Mouse (Mus musculus) hindbrain, embryonic 12.5 days (tissue): Measurements from ENCODE around the gene 2010005H15Rik. TPM values are rescaled to one million over a fixed set of nuclear protein-coding genes. Genes with fewer than 3 reads are reported as not detected.
A peak's percentile ranks its signal among the peaks of the same experiment; 100 is the strongest.
"Not testable (repeated sequence)": the region's sequence is repeated elsewhere in the genome, so short reads cannot be mapped to it uniquely, and the experiment has no call there.

Source experiments
- ATAC-seq: fragments of 200-750 bp; cut with Nextera tagmentation; 2 replicates; pipeline ENCODE4 v1.8.0; 2017; ENCODE audit warnings: moderate TSS enrichment; ENCODE audit not compliant: low FRiP score
- H3K27ac ChIP-seq: fragments of 300-500 bp; sonication (generic); 2 replicates; pipeline ENCODE4 v1.5.1; 2016; ENCODE audit warnings: mild to moderate bottlenecking
- H3K27me3 ChIP-seq: fragments of 300-500 bp; sonication (generic); 2 replicates; pipeline ENCODE4 v1.6.1; 2016; ENCODE audit warnings: mild to moderate bottlenecking
- H3K36me3 ChIP-seq: fragments of 300-500 bp; sonication (generic); 2 replicates; pipeline ENCODE4 v1.6.1; 2016; ENCODE audit warnings: mild to moderate bottlenecking
- H3K4me1 ChIP-seq: fragments of 300-500 bp; sonication (generic); 2 replicates; pipeline ENCODE4 v1.6.1; 2016
- H3K4me2 ChIP-seq: fragments of 300-500 bp; sonication (generic); replicated peaks from 2 replicates; pipeline ENCODE4 v1.6.1; 2016; ENCODE audit warnings: mild to moderate bottlenecking
- H3K4me3 ChIP-seq: fragments of 300-500 bp; sonication (generic); 2 replicates; pipeline ENCODE4 v1.5.1; 2016; ENCODE audit warnings: mild to moderate bottlenecking
- H3K9ac ChIP-seq: fragments of 300-500 bp; sonication (generic); 2 replicates; pipeline ENCODE4 v1.6.1; 2016; ENCODE audit warnings: mild to moderate bottlenecking, moderate library complexity
- H3K9me3 ChIP-seq: fragments of 300-500 bp; sonication (generic); replicated peaks from 2 replicates; pipeline ENCODE4 v1.6.1; 2016; ENCODE audit warnings: mild to moderate bottlenecking
- WGBS: fragments of 180-500 bp; shearing (Covaris S2); methylation state at CpG from one replicate; pipeline ENCODE4 v1.1.7; 2016; 5-methylcytosine and 5-hydroxymethylcytosine counted together
- polyA plus RNA-seq: library from polyadenylated mRNA; unstranded; fragments of >200 nt; fragmentation: Nextera tagmentation; extraction: Ambion mirVana; gene quantifications from 2 replicates; pipeline ENCODE4 v1.2.1, GENCODE M21; 2016

2010005H15Rik gene
- polyA plus RNA-seq = not detected in 2 replicates

DNA sequence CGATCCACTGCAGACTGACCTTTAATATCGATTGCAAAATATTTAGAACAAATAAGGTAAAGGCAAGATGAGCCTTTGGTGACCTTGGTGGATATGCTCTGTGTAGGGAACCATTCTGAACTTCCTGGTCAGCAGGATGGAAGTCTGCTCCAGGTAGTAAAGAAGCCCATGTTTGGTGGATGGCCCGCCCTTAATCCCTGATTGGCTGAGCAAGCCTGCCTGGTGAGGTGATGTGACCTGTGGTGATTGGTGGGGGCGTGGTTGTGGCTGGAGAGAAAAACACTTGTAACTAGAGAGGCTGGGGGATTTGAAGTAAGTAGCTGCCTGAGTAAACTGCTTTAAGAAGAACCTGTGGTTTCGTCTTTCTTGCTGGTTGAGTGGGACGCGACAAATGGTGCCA lies at the start of gene 2010005H15Rik:
2010005H15Rik (plus strand) TSS at position 301 of the 400 bp plus-strand sequence.
- H3K4me1 ChIP-seq, H3K9me3 ChIP-seq, H3K27me3 ChIP-seq, H3K9ac ChIP-seq, H3K36me3 ChIP-seq, H3K27ac ChIP-seq, ATAC-seq, H3K4me3 ChIP-seq, H3K4me2 ChIP-seq: not testable (repeated sequence)
- 87% methylated on average over 7 of the region's 7 CpGs for WGBS

DNA sequence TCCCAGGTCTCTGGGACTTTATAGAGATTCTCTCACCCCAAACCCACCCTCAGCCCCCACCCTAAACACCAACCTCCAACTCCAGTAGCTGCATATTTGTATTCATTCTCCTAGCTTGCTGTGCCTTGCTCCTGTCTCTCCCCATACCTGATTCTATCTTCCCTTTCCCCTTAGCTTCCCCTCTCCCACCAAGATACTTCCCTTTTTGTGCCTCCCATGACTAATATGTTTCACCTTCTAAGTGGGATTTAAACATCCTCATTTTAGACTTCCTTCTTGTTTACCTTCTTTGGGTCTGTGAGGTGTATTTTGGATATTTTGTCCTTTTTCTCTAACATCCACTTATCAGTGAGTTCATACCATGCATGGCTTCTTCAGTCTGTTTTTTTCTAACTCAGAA lies 45.2 kb upstream of the 2010005H15Rik start:
- H3K9me3 ChIP-seq = no peaks in the 10 kb centered on the region

DNA sequence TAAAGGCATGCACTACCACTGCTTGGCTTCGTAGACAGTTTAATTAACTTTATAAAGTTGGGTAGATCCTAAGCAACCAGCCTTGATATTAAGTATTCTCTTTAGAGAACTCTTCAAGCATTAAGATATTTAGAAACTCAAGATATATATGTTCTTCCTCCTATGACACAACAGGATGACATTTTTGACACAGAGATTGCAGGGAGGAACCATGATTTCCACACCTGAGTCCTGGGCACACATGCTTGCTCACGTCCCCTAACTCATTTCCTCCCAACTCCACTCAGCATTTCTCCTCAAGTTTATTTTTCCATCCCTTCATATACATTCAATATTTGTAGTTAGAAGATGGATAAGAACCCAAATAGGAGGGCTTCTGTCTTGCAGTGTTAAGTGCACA lies 41.4 kb upstream of the 2010005H15Rik start:
- Histone ChIP-seq H3K4me1 (no peaks in the 10 kb centered on the region), H3K27ac (no peak overlapping the region), H3K27me3 (no peaks in the 10 kb centered on the region), H3K36me3 (no peaks in the 10 kb centered on the region), H3K4me3 (no peak overlapping the region), H3K9ac (no peak overlapping the region), H3K9me3 (no peaks in the 10 kb centered on the region), H3K4me2 (no peak overlapping the region)
- ATAC-seq = no peak
- 81% methylated on average over 2 of the region's 2 CpGs for WGBS

More for the DNA sequence above, 45.2 kb upstream of the 2010005H15Rik start:
- Histone ChIP-seq H3K27ac (no peak overlapping the region), H3K27me3 (no peaks in the 10 kb centered on the region), H3K36me3 (no peaks in the 10 kb centered on the region), H3K4me1 (no peaks in the 10 kb centered on the region), H3K4me3 (no peak overlapping the region), H3K4me2 (no peak overlapping the region), H3K9ac (no peak overlapping the region)
- no peak for ATAC-seq

DNA sequence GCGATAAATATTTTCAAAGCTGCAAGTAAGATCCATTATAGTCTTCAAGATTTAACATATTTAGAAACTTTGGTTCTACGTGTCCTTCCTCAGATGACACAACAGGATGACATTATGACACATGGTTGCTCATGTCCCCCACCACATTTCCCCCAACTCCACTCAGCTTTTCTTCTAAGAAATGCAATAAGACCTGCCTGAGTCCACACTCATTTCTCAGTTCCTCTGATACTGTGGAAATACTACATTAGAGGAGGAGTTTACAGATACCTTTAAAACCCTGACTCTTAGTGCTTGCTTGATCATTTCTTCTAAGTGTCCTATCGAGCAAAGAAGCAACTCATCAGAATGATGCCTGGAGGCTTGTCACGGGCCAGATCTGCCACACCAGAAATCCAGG lies 37.4 kb upstream of the 2010005H15Rik start, which contains the start of gene Gm5483:
Gm5483 (plus strand) TSS at position 301 of the 400 bp plus-strand sequence.
- not testable (repeated sequence) for ATAC-seq

GRCm38 (mm10) chr16:36199226-36199625 lies 22.0 kb upstream of the 2010005H15Rik start:
- Histone ChIP-seq H3K4me3 (no peak overlapping the region), H3K27ac (no peak overlapping the region), H3K9me3 (no peaks in the 10 kb centered on the region), H3K36me3 (no peaks in the 10 kb centered on the region), H3K4me1 (no peaks in the 10 kb centered on the region), H3K4me2 (peak overlapping the region; percentile 43), H3K27me3 (no peaks in the 10 kb centered on the region), H3K9ac (no peak overlapping the region)
- WGBS = 56% methylated on average over 19 of the region's 19 CpGs
- ATAC-seq = no peak

More for the DNA sequence above, 37.4 kb upstream of the 2010005H15Rik start, which contains the start of gene Gm5483:
- H3K4me1 ChIP-seq, H3K27me3 ChIP-seq, H3K36me3 ChIP-seq, H3K9ac ChIP-seq, H3K4me2 ChIP-seq, H3K27ac ChIP-seq, H3K4me3 ChIP-seq, H3K9me3 ChIP-seq: not testable (repeated sequence)
- 88% methylated on average over 4 of the region's 4 CpGs for WGBS

DNA sequence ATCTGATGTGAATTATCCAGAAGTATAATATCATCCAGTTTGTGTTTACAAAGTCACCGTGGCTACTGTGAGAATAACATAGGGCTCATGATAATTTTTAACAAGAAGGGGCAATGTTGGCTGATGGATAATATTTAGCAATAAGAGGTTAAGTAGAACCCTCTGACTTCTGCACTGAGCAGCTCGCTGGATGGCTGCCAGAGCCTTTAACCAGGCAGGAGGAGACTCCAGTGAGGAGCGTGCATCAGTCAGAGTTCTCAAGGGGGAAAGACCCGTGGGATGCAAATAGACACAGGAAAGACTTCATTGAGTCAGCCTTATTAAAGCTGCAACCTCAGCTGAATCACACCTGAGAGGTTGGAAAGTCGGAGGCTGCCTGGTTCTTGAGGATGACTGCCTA lies 17.4 kb upstream of the 2010005H15Rik start:
- H3K27ac ChIP-seq = no peak overlapping the region
- H3K9ac ChIP-seq = no peak overlapping the region
- no peaks in the 10 kb centered on the region for H3K27me3 ChIP-seq
- ATAC-seq = no peak
- H3K9me3 ChIP-seq = no peaks in the 10 kb centered on the region
- H3K4me3 ChIP-seq = no peak overlapping the region
- no peaks in the 10 kb centered on the region for H3K4me1 ChIP-seq
- H3K36me3 ChIP-seq = no peaks in the 10 kb centered on the region
- 84% methylated on average over 5 of the region's 5 CpGs for WGBS
- H3K4me2 ChIP-seq = no peak overlapping the region

DNA sequence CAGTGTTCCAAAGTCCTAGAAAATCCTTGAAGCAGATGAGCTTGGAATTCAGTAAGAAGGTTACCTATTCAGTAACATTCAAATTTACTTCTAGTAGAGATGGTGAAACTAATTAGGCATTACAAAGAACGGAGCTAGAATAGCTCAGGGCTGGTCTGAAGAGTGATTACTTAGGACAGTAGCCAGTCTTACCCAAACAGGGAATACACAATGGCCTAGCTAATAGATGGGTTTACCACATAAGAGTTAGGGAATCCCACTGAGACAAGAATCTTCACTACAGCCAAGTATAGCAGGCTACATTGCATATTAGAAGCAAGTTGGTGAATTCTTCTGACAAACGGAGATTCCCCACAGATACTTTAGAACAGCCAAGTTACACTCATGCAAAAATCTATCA lies 15.6 kb upstream of the 2010005H15Rik start:
- ATAC-seq, H3K4me2 ChIP-seq: not testable (repeated sequence)
- 38% methylated on average over 2 of the region's 2 CpGs for WGBS

DNA sequence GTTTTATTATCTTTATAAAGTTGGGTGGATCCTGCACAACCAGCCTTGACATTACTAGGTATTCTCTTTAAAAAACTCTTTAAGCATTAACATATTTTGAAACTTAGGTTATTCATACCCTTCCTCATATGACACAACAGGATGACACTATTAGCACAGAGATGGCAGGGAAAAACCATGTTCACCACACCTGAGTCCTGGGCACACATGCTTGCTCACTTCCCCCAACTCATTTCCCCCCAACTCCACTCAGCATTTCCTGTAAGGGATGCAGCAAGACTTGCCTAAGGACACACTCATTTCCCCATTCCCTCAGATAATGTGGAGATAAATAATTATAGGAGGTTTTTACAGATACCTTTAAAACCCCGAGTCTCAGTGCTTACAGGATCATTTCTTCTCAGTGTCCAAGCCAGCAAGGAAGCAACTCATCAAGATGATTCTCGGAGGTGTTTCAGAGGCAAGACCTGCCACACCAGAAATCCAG lies 11.3 kb upstream of the 2010005H15Rik start, which contains the start of gene Gm5416:
Gm5416 (plus strand) TSS at position 437 of the 487 bp plus-strand sequence.
- Histone ChIP-seq H3K4me2 (no peak within 1 kb of the TSS), H3K4me3 (no peak within 1 kb of the TSS), H3K36me3 (no peaks in the 10 kb centered on the region), H3K9me3 (no peaks in the 10 kb centered on the region), H3K27ac (no peak within 1 kb of the TSS), H3K9ac (no peak within 1 kb of the TSS), H3K27me3 (no peaks in the 10 kb centered on the region), H3K4me1 (no peaks in the 10 kb centered on the region)
- ATAC-seq = no peak
- 80% methylated on average over 2 of the region's 2 CpGs for WGBS

More for the DNA sequence above, 15.6 kb upstream of the 2010005H15Rik start:
- not testable (repeated sequence) for H3K4me3 ChIP-seq, H3K9ac ChIP-seq, H3K9me3 ChIP-seq, H3K36me3 ChIP-seq, H3K27ac ChIP-seq, H3K27me3 ChIP-seq, H3K4me1 ChIP-seq

GRCm38 (mm10) chr16:36260585-36260984 lies 39.3 kb downstream of the 2010005H15Rik start:
- not testable (repeated sequence) for H3K27ac ChIP-seq, H3K9ac ChIP-seq, ATAC-seq, H3K36me3 ChIP-seq, H3K27me3 ChIP-seq, H3K4me1 ChIP-seq, H3K9me3 ChIP-seq, H3K4me2 ChIP-seq, H3K4me3 ChIP-seq

DNA sequence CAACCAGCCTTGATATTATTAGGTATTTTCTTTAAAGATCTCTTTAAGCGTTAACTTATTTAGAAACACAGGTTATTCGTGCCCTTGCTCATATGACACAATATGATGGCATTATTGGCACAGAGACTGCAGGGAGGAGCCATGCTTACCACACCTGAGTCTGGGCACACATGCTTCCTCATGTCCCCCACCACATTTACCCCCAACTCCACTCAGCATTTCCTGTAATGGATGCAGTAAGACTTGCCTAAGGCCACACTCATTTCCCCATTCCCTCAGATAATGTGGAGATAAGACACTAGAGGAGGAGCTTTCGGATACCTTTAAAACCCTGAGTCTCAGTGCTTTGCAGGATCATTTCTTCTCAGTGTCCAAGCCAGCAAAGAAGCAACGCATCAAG lies 55.5 kb downstream of the 2010005H15Rik start, which contains the start of gene Stfa1:
Stfa1 (plus strand) TSS at position 156 of the 400 bp plus-strand sequence.
- not testable (repeated sequence) for H3K4me3 ChIP-seq, H3K27me3 ChIP-seq, H3K27ac ChIP-seq, H3K4me1 ChIP-seq, H3K9ac ChIP-seq, H3K4me2 ChIP-seq, H3K9me3 ChIP-seq, ATAC-seq, H3K36me3 ChIP-seq
- 95% methylated on average over 4 of the region's 4 CpGs for WGBS

GRCm38 (mm10) chr16:36289140-36289539 lies 67.9 kb downstream of the 2010005H15Rik start:
- Histone ChIP-seq H3K4me1 (no peaks in the 10 kb centered on the region), H3K4me2 (no peak overlapping the region), H3K9me3 (no peaks in the 10 kb centered on the region), H3K27ac (no peak overlapping the region), H3K36me3 (no peaks in the 10 kb centered on the region), H3K4me3 (no peak overlapping the region), H3K27me3 (no peaks in the 10 kb centered on the region), H3K9ac (no peak overlapping the region)
- ATAC-seq = no peak
- 87% methylated on average over 4 of the region's 4 CpGs for WGBS
